Mouse (Mus musculus) myocyte (in vitro differentiated cells): ENCODE results near the gene Lrfn2.

ENCODE experiments used
- E2F4 ChIP-seq: IDR thresholded peaks from one replicate; pipeline ENCODE4 v1.6.1; 2011; ENCODE audit warnings: mild to moderate bottlenecking, control low read depth, moderate library complexity; ENCODE audit not compliant: insufficient read depth
- POLR2A ChIP-seq: IDR thresholded peaks from one replicate; pipeline ENCODE4 v1.6.1; 2011; ENCODE audit warnings: low read depth, mild to moderate bottlenecking, control low read depth, moderate library complexity; ENCODE audit not compliant: insufficient read length
- POLR2AphosphoS2 ChIP-seq: IDR thresholded peaks from one replicate; pipeline ENCODE4 v1.6.1; 2011; ENCODE audit warnings: low read depth, control low read depth; ENCODE audit not compliant: insufficient read length
- REST ChIP-seq: IDR thresholded peaks from one replicate; pipeline ENCODE4 v1.6.1; 2011; ENCODE audit warnings: mild to moderate bottlenecking, control low read depth, moderate library complexity; ENCODE audit not compliant: insufficient read depth, insufficient read length
- TCF12 ChIP-seq: IDR thresholded peaks from one replicate; pipeline ENCODE4 v1.6.1; 2011; ENCODE audit warnings: mild to moderate bottlenecking, control low read depth; ENCODE audit not compliant: poor library complexity, insufficient read depth, severe bottlenecking
- USF1 ChIP-seq: IDR thresholded peaks from one replicate; pipeline ENCODE4 v1.6.1; 2011; ENCODE audit warnings: low read depth, mild to moderate bottlenecking, control low read depth, moderate library complexity

- no peak for TF ChIP-seq TCF12
- TF ChIP-seq POLR2AphosphoS2 = no peak
- TF ChIP-seq POLR2A = no peak
- TF ChIP-seq E2F4 = no peak
- TF ChIP-seq USF1 = no peak
- TF ChIP-seq REST = no peak
These were observed 151.6 kb downstream of the Lrfn2 start for GRCm38 (mm10) chr17:49083594-49084380.
